Mouse (Mus musculus): ENCODE results near the gene Slc30a10. TPM values are rescaled to one million over a fixed set of nuclear protein-coding genes. Genes with fewer than 3 reads are reported as not detected.

The Slc30a10 gene
- polyA plus RNA-seq (2021; fragmentation: Nextera tagmentation), result 3.2 and 3.7 TPM in 2 replicates
- long read RNA-seq, experiment 1, full-length matches to known transcripts, result 4 of 14 reads
- long read RNA-seq, experiment 1, partial matches to known transcripts, result 3 of 14 reads
- long read RNA-seq, experiment 1, other reads (novel, unspliced or antisense), result 7 of 14 reads
- long read RNA-seq, experiment 2, full-length matches to known transcripts, result 23 of 56 reads
- long read RNA-seq, experiment 2, partial matches to known transcripts, result 5 of 56 reads
- long read RNA-seq, experiment 2, other reads (novel, unspliced or antisense), result 28 of 56 reads

GRCm38 (mm10) chr1:185454575-185454954 is at the start of gene Slc30a10:
Gene Slc30a10, plus strand, starts transcription at chr1:185454848.

Other genes starting within 250 kb of the Slc30a10 start
- 11.8 and 13.3 TPM in 2 replicates for gene Iars2, start 125.5 kb upstream of the Slc30a10 start, polyA plus RNA-seq (2021; fragmentation: Nextera tagmentation)
- 39.3 and 43.2 TPM in 2 replicates for gene Bpnt1, start 122.7 kb upstream of the Slc30a10 start, polyA plus RNA-seq (2021; fragmentation: Nextera tagmentation)
- gene Eprs, start 91.8 kb upstream of the Slc30a10 start, polyA plus RNA-seq (2021; fragmentation: Nextera tagmentation), result 58.5 and 69.4 TPM in 2 replicates